Mouse (Mus musculus) olfactory bulb, adult 2 months (tissue): ENCODE measurements around the gene Has3.

Source experiments
- CTCF ChIP-seq: fragments of 200-500 bp; IDR thresholded peaks from 2 replicates; pipeline ENCODE4 v1.5.1; 2012; ENCODE audit warnings: low read depth, mild to moderate bottlenecking, low read length, moderate library complexity; ENCODE audit not compliant: insufficient read depth
- POLR2A ChIP-seq: fragments of 200-500 bp; IDR thresholded peaks from 2 replicates; pipeline ENCODE4 v1.6.1; 2012; ENCODE audit warnings: mild to moderate bottlenecking, low read depth, low read length, moderate library complexity; ENCODE audit not compliant: insufficient read depth

- no peak for TF ChIP-seq CTCF
- no peak for TF ChIP-seq POLR2A
Measured at GRCm38 (mm10) chr8:106829526-106830045, 40.5 kb upstream of the Has3 start.
